Mouse (Mus musculus) heart, postnatal 0 days (tissue): ENCODE results near the gene Arhgef28.

Source experiments
- CTCF ChIP-seq: IDR thresholded peaks from 2 replicates; pipeline ENCODE4 v1.5.1; 2016; ENCODE audit warnings: antibody characterized with exemption, control low read depth, low read depth
- EP300 ChIP-seq: IDR thresholded peaks from 2 replicates; pipeline ENCODE4 v1.6.1; 2016; ENCODE audit warnings: antibody characterized with exemption, low read depth

- no peak for TF ChIP-seq CTCF
- TF ChIP-seq EP300, result no peak
Observed at GRCm38 (mm10) chr13:98111021-98111420, 95.2 kb downstream of the Arhgef28 start.
